Mouse (Mus musculus): ENCODE measurements around the gene F11r. TPM values are rescaled to one million over a fixed set of nuclear protein-coding genes. Genes with fewer than 3 reads are reported as not detected.

F11r gene
- polyA plus RNA-seq, 1 experiment from 2014 or later: 13.4 TPM

GRCm38 (mm10) chr1:171503592-171504291 is 66.4 kb downstream of the F11r start:
- WGBS: under 1% methylated on average over 53 of the region's 53 CpGs
- Histone ChIP-seq H3K4me1 (replicated peaks; ENCODE audit: control insufficient read depth, insufficient read depth, low read length) (peaks cover 2% of the 10 kb centered on the region; the same call in 1 of the 2 replicates), H3K4me3 (ENCODE audit: low read depth, low read length) (peak overlapping the region; percentile 52), H3K9ac (ENCODE audit: low read length) (peak overlapping the region; percentile 79), H3K4me2 (ENCODE audit: low read depth, low read length, severe bottlenecking) (peak overlapping the region; percentile 81), H3K27me3 (ENCODE audit: control insufficient read depth, insufficient read depth, low read length) (no peaks in the 10 kb centered on the region), H3K36me3 (ENCODE audit: control insufficient read depth, insufficient read depth, low read length) (no peaks in the 10 kb centered on the region), H3K9me3 (ENCODE audit: control insufficient read depth, low read length) (no peaks in the 10 kb centered on the region), H3K27ac (ENCODE audit: low read depth, low read length) (peak overlapping the region; percentile 95)
- DNase-seq (ENCODE audit: low spot score) (peak; percentile 83), ATAC-seq (replicated peaks; ENCODE audit: low FRiP score) (peak; percentile 52)

DNA sequence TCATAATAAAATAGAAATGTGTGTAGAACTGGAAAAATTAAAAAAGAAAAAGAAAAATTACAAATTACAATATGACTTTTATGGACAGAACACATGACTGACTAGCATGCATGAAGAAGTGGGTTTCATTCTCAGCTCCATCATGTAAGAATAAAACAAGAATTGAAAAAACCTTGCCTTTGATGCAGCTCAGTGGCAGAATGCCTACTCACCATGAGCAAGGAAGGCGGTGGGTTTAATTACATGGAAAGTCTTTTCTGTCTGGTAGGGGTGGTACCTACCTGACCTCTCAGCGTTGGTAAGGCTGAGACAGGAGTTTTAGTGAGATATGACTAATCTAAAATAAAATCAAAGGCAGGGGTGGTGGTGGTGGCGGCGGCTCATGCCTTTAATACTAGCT is 67.3 kb downstream of the F11r start:
- peak overlapping the region; percentile 32; the same call in 1 of the 2 replicates for H3K4me2 ChIP-seq (ENCODE audit: low read depth, low read length, severe bottlenecking)
- H3K27me3 ChIP-seq (ENCODE audit: control insufficient read depth, insufficient read depth, low read length): no peaks in the 10 kb centered on the region
- H3K27ac ChIP-seq (ENCODE audit: low read depth, low read length): no peak overlapping the region
- 77% methylated on average over 4 of the region's 4 CpGs for WGBS
- H3K9ac ChIP-seq (ENCODE audit: low read length): peak overlapping the region; percentile 35
- H3K9me3 ChIP-seq (ENCODE audit: control insufficient read depth, low read length): no peaks in the 10 kb centered on the region
- no peak for DNase-seq (ENCODE audit: low spot score)
- no peak for ATAC-seq (replicated peaks; ENCODE audit: low FRiP score)
- H3K4me3 ChIP-seq (ENCODE audit: low read depth, low read length): peak overlapping the region; percentile 52; the same call in 1 of the 2 replicates
- no peaks in the 10 kb centered on the region for H3K36me3 ChIP-seq (ENCODE audit: control insufficient read depth, insufficient read depth, low read length)
- H3K4me1 ChIP-seq (replicated peaks; ENCODE audit: control insufficient read depth, insufficient read depth, low read length): peaks cover 2% of the 10 kb centered on the region; the same call in 1 of the 2 replicates

- no peak overlapping the region for H3K4me2 ChIP-seq (ENCODE audit: low read depth, low read length, severe bottlenecking)
- H3K27ac ChIP-seq (ENCODE audit: low read depth, low read length): no peak overlapping the region
- no peak overlapping the region for H3K9ac ChIP-seq (ENCODE audit: low read length)
- WGBS: 87% methylated on average over 2 of the region's 2 CpGs
- no peaks in the 10 kb centered on the region for H3K4me1 ChIP-seq (replicated peaks; ENCODE audit: control insufficient read depth, insufficient read depth, low read length)
- no peaks in the 10 kb centered on the region for H3K27me3 ChIP-seq (ENCODE audit: control insufficient read depth, insufficient read depth, low read length)
- DNase-seq (ENCODE audit: low spot score): no peak
- H3K9me3 ChIP-seq (ENCODE audit: control insufficient read depth, low read length): no peaks in the 10 kb centered on the region
- no peak for ATAC-seq (replicated peaks; ENCODE audit: low FRiP score)
- H3K4me3 ChIP-seq (ENCODE audit: low read depth, low read length): no peak overlapping the region
- no peaks in the 10 kb centered on the region for H3K36me3 ChIP-seq (ENCODE audit: control insufficient read depth, insufficient read depth, low read length)
Measured at GRCm38 (mm10) chr1:171513234-171513633, 75.9 kb downstream of the F11r start.

GRCm38 (mm10) chr1:171513760-171514159 is 76.4 kb downstream of the F11r start:
- 86% methylated on average over 1 of the region's 1 CpGs for WGBS
- Histone ChIP-seq H3K4me3 (ENCODE audit: low read depth, low read length) (no peak overlapping the region), H3K4me2 (ENCODE audit: low read depth, low read length, severe bottlenecking) (no peak overlapping the region), H3K27me3 (ENCODE audit: control insufficient read depth, insufficient read depth, low read length) (no peaks in the 10 kb centered on the region), H3K9ac (ENCODE audit: low read length) (no peak overlapping the region), H3K4me1 (replicated peaks; ENCODE audit: control insufficient read depth, insufficient read depth, low read length) (no peaks in the 10 kb centered on the region), H3K9me3 (ENCODE audit: control insufficient read depth, low read length) (no peaks in the 10 kb centered on the region), H3K27ac (ENCODE audit: low read depth, low read length) (no peak overlapping the region), H3K36me3 (ENCODE audit: control insufficient read depth, insufficient read depth, low read length) (no peaks in the 10 kb centered on the region)
- ATAC-seq (replicated peaks; ENCODE audit: low FRiP score) (no peak), DNase-seq (ENCODE audit: low spot score) (no peak)

Other genes starting within 250 kb of the F11r start
- gene Pcp4l1, start 241.3 kb upstream of the F11r start, polyA plus RNA-seq (2014; fragmentation: Nextera tagmentation; extraction: Ambion mirVana): 7.3 and 8.2 TPM in 2 replicates
- gene Nr1i3, start 223.6 kb upstream of the F11r start, polyA plus RNA-seq (2014; fragmentation: Nextera tagmentation; extraction: Ambion mirVana): 0.17 and 0.23 TPM in 2 replicates
- gene Tomm40l, start 215.0 kb upstream of the F11r start, polyA plus RNA-seq (2014; fragmentation: Nextera tagmentation; extraction: Ambion mirVana): 31.6 and 39.2 TPM in 2 replicates
- gene Apoa2, start 212.5 kb upstream of the F11r start, polyA plus RNA-seq (2014; fragmentation: Nextera tagmentation; extraction: Ambion mirVana): 1.6 and 1.9 TPM in 2 replicates
- gene Fcer1g, start 203.2 kb upstream of the F11r start, polyA plus RNA-seq (2014; fragmentation: Nextera tagmentation; extraction: Ambion mirVana): 18.4 and 18.6 TPM in 2 replicates
- 6.6 and 7.1 TPM in 2 replicates for gene Adamts4, start 187.1 kb upstream of the F11r start, polyA plus RNA-seq (2014; fragmentation: Nextera tagmentation; extraction: Ambion mirVana)
- 257 and 264 TPM in 2 replicates for gene Ndufs2, start 186.1 kb upstream of the F11r start, polyA plus RNA-seq (2014; fragmentation: Nextera tagmentation; extraction: Ambion mirVana)
- gene B4galt3, start 167.2 kb upstream of the F11r start, polyA plus RNA-seq (2014; fragmentation: Nextera tagmentation; extraction: Ambion mirVana): 72.3 and 75.5 TPM in 2 replicates
- gene Ppox, start 156.3 kb upstream of the F11r start, polyA plus RNA-seq (2014; fragmentation: Nextera tagmentation; extraction: Ambion mirVana): 66.3 and 67.6 TPM in 2 replicates
- gene Usp21, start 149.5 kb upstream of the F11r start, polyA plus RNA-seq (2014; fragmentation: Nextera tagmentation; extraction: Ambion mirVana): 110 and 114 TPM in 2 replicates
- 92.4 and 97.5 TPM in 2 replicates for gene Ufc1, start 142.5 kb upstream of the F11r start, polyA plus RNA-seq (2014; fragmentation: Nextera tagmentation; extraction: Ambion mirVana)
- gene Dedd, start 108.4 kb upstream of the F11r start, polyA plus RNA-seq (2014; fragmentation: Nextera tagmentation; extraction: Ambion mirVana): 46.5 and 46.7 TPM in 2 replicates
- gene Nit1, start 91.9 kb upstream of the F11r start, polyA plus RNA-seq (2014; fragmentation: Nextera tagmentation; extraction: Ambion mirVana): 31.7 and 35.6 TPM in 2 replicates
- 58.4 and 65.7 TPM in 2 replicates for gene Pfdn2, start 91.9 kb upstream of the F11r start, polyA plus RNA-seq (2014; fragmentation: Nextera tagmentation; extraction: Ambion mirVana)
- gene Klhdc9, start 76.7 kb upstream of the F11r start, polyA plus RNA-seq (2014; fragmentation: Nextera tagmentation; extraction: Ambion mirVana): 1.7 and 2.3 TPM in 2 replicates
- gene Nectin4, start 67.4 kb upstream of the F11r start, polyA plus RNA-seq (2014; fragmentation: Nextera tagmentation; extraction: Ambion mirVana): 0.90 and 1.2 TPM in 2 replicates
- gene Arhgap30, start 48.6 kb upstream of the F11r start, polyA plus RNA-seq (2014; fragmentation: Nextera tagmentation; extraction: Ambion mirVana): 0.49 and 0.53 TPM in 2 replicates
- gene Usf1, start 26.2 kb upstream of the F11r start, polyA plus RNA-seq (2014; fragmentation: Nextera tagmentation; extraction: Ambion mirVana): 152 and 170 TPM in 2 replicates
- gene Tstd1, start 18.7 kb upstream of the F11r start, polyA plus RNA-seq (2014; fragmentation: Nextera tagmentation; extraction: Ambion mirVana): 4.1 and 5.6 TPM in 2 replicates
- 12.5 and 13.5 TPM in 2 replicates for gene Alyref2, start 65.9 kb downstream of the F11r start, polyA plus RNA-seq (2014; fragmentation: Nextera tagmentation; extraction: Ambion mirVana)
- not detected in 2 replicates for gene Itln1, start 97.8 kb downstream of the F11r start, polyA plus RNA-seq (2014; fragmentation: Nextera tagmentation; extraction: Ambion mirVana)
- gene Cd244a, start 121.7 kb downstream of the F11r start, polyA plus RNA-seq (2014; fragmentation: Nextera tagmentation; extraction: Ambion mirVana): not detected in 2 replicates
- not detected in 2 replicates for gene Ly9, start 169.9 kb downstream of the F11r start, polyA plus RNA-seq (2014; fragmentation: Nextera tagmentation; extraction: Ambion mirVana)
- not detected in 2 replicates for gene Slamf7, start 215.5 kb downstream of the F11r start, polyA plus RNA-seq (2014; fragmentation: Nextera tagmentation; extraction: Ambion mirVana)
- not detected in 2 replicates for gene Cd48, start 244.5 kb downstream of the F11r start, polyA plus RNA-seq (2014; fragmentation: Nextera tagmentation; extraction: Ambion mirVana)